Mouse (Mus musculus): ENCODE measurements around the gene Hrh2. TPM values are rescaled to one million over a fixed set of nuclear protein-coding genes. Genes with fewer than 3 reads are reported as not detected.

The Hrh2 gene
- polyA plus RNA-seq, 1 experiment from 2014 or later: 0.09 TPM

- DNase-seq (ENCODE audit: low spot score): no peak
- Histone ChIP-seq H3K4me1 (no peaks in the 10 kb centered on the region), H3K9me3 (no peaks in the 10 kb centered on the region), H3K27me3 (ENCODE audit: insufficient read depth, poor library complexity, severe bottlenecking) (peaks cover 10% of the 10 kb centered on the region; the same call in 1 of the 2 replicates), H3K27ac (no peak overlapping the region), H3K36me3 (no peaks in the 10 kb centered on the region), H3K4me3 (no peak overlapping the region)
- 65% methylated on average over 9 of the region's 9 CpGs for WGBS
Measured at GRCm38 (mm10) chr13:54206140-54206753, 14.3 kb downstream of the Hrh2 start.

DNA sequence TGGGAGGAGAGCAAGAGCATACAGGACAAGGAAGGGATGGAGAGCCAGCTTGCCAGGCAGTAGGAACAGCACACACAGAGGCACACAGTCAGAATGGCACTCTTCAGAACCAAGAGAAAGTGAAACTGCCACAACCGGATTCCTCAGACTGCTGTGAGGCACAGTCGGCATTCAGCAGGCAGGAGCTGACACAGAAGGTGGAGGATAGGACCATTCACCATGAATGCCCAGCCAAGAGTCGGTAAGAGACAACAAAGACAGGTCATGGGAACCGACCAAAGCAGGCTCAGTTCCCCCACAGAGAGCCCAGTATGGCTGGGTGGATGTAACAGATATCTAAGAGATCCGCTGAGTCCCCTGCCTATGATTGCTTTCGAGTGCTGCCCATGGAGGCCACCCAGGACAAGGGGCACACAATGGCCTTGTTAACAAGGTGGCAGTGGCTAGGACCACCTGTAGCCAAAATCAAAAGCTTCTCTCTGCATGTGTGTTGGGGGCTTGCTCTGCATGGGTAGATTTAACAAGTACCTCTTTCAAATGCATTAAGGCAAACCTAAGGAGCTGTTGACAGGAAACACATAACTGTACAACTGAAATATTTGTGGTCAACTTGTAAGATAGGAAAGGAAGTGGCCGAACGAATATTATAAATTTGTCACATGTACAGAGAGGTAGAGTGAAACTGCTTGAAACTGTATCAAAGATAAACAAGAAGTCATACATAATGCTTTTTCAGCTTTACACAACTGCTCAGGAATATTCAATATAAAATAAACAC lies 17.7 kb downstream of the Hrh2 start:
- no peak for DNase-seq (ENCODE audit: low spot score)
- whole genome bisulfite sequencing: 60% methylated on average over 8 of the region's 8 CpGs
- H3K4me3 ChIP-seq: no peak overlapping the region

DNA sequence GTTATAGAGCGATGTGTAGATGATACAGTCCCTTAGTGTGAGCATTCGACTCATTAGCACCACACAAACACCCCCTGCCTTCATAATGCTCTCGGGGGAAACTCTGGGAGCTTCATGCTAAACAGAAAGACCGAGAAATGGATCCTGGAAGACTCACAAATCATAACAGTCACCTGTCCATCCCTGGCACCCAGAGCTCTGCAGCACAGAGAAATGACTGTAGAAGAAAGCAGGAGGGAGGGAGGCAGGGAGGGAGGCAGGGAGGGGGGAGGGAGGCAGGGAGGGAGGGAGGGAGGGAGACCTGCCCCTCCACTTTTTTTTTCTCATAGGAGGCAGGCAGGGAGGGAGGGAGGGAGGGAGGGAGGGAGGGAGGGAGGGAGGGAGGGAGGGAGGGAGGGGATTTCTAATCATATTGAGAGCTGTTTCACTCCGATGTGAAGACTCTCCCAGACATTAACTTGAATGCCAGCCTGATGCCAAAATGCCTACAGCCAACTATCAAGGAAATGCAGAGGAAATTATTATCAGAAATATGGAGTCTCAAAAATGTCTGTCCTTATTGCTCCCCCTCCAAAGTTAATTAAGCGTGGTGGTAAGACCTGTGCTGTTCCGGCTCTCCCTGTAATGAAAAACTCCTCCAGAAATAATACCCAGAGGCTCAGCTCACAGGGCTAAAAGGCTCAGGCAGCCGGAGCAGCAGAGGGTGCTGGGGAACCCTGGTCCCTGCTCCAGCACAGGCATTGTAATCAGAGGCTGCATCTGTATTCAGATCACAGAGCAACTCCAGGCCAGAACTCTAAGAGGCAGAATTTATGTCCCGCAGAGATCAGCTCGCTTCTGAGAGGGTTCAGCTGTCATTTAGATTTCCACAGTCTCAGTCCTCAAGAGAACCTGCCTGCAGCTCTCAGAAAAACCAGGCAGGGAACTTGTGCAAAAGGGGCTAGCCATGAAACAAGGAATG lies 19.9 kb downstream of the Hrh2 start:
- no peaks in the 10 kb centered on the region for H3K4me1 ChIP-seq
- no peaks in the 10 kb centered on the region for H3K9me3 ChIP-seq
- no peak overlapping the region for H3K27ac ChIP-seq
- WGBS: 50% methylated on average over 10 of the region's 10 CpGs
- H3K36me3 ChIP-seq: no peaks in the 10 kb centered on the region
- no peak overlapping the region for H3K4me3 ChIP-seq
- DNase-seq (ENCODE audit: low spot score): no peak
- peaks cover 19% of the 10 kb centered on the region for H3K27me3 ChIP-seq (ENCODE audit: insufficient read depth, poor library complexity, severe bottlenecking)

More for the DNA sequence above, 17.7 kb downstream of the Hrh2 start:
- Histone ChIP-seq H3K4me1 (no peaks in the 10 kb centered on the region), H3K27ac (no peak overlapping the region), H3K9me3 (no peaks in the 10 kb centered on the region), H3K36me3 (no peaks in the 10 kb centered on the region), H3K27me3 (ENCODE audit: insufficient read depth, poor library complexity, severe bottlenecking) (peaks cover 10% of the 10 kb centered on the region; the same call in 1 of the 2 replicates)

GRCm38 (mm10) chr13:54212516-54212915 lies 20.6 kb downstream of the Hrh2 start:
- DNase-seq (ENCODE audit: low spot score): no peak
- no peaks in the 10 kb centered on the region for H3K4me1 ChIP-seq
- H3K9me3 ChIP-seq: no peaks in the 10 kb centered on the region
- H3K36me3 ChIP-seq: no peaks in the 10 kb centered on the region
- H3K27ac ChIP-seq: no peak overlapping the region
- WGBS: 72% methylated on average over 5 of the region's 5 CpGs
- H3K27me3 ChIP-seq (ENCODE audit: insufficient read depth, poor library complexity, severe bottlenecking): peaks cover 22% of the 10 kb centered on the region
- no peak overlapping the region for H3K4me3 ChIP-seq

DNA sequence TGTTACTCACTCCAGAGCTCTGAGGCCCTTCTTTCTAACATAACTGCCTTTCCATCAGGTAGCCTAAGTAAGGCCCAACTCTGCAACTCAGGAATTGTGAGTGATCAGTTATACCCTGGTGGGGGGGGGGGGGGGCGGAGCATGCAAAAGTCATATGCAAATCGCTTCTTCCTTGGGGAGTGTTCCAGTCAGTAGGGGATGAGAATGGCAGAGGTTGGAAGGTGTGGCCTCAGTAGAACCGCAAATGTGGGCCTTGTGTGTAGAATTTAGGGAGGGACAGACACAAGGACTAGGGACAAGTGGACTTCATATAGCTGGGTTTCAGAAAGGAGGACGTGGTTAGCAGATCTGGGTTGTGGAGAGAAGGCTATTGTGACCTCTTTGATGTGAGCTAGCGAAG lies 23.3 kb downstream of the Hrh2 start:
- no peaks in the 10 kb centered on the region for H3K9me3 ChIP-seq
- no peak for DNase-seq (ENCODE audit: low spot score)
- no peak overlapping the region for H3K27ac ChIP-seq
- no peaks in the 10 kb centered on the region for H3K36me3 ChIP-seq
- WGBS: 65% methylated on average over 5 of the region's 5 CpGs
- H3K4me1 ChIP-seq: no peaks in the 10 kb centered on the region
- H3K4me3 ChIP-seq: no peak overlapping the region
- peaks cover 28% of the 10 kb centered on the region for H3K27me3 ChIP-seq (ENCODE audit: insufficient read depth, poor library complexity, severe bottlenecking)

DNA sequence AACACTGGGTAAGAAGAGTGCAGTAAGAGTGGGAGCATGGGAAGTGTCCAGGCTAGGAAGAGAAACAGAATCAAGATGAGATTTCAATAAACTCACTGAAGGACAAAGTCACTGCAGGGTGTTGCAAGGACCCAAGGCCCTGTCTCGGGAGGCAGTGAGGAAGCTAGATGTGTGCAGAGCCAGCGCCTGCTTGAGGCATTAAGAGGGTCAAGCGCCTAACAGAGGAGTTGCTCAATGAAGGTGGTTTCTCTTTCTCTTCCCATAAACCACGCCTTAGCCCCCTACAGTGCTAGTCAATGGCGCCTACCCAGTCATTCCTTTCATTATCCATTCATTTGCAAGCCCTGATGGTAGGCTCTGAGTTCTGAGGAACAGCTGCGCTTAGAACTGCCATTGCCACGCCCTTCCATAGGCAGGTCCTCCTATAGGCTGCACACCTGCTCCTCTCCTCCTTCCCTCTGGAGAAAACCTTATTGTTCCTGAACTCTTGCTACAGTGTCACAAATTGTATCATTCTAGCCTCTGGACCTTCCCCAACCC lies 23.9 kb downstream of the Hrh2 start:
- Histone ChIP-seq H3K9me3 (no peaks in the 10 kb centered on the region), H3K4me3 (no peak overlapping the region), H3K4me1 (no peaks in the 10 kb centered on the region), H3K27me3 (ENCODE audit: insufficient read depth, poor library complexity, severe bottlenecking) (peaks cover 27% of the 10 kb centered on the region), H3K27ac (no peak overlapping the region), H3K36me3 (no peaks in the 10 kb centered on the region)
- DNase-seq (ENCODE audit: low spot score): no peak
- 52% methylated on average over 7 of the region's 7 CpGs for WGBS

- no peak overlapping the region for H3K27ac ChIP-seq
- H3K27me3 ChIP-seq (ENCODE audit: insufficient read depth, poor library complexity, severe bottlenecking): peaks cover 24% of the 10 kb centered on the region
- 0 out of 2 replicates have a peak, but pooled peaks cover 5% of the 10 kb centered on the region for H3K4me1 ChIP-seq
- H3K36me3 ChIP-seq: no peaks in the 10 kb centered on the region
- 48% methylated on average over 1 of the region's 1 CpGs for WGBS
- no peaks in the 10 kb centered on the region for H3K9me3 ChIP-seq
- H3K4me3 ChIP-seq: no peak overlapping the region
- no peak for DNase-seq (ENCODE audit: low spot score)
Measured at GRCm38 (mm10) chr13:54218341-54218740, 26.4 kb downstream of the Hrh2 start.

DNA sequence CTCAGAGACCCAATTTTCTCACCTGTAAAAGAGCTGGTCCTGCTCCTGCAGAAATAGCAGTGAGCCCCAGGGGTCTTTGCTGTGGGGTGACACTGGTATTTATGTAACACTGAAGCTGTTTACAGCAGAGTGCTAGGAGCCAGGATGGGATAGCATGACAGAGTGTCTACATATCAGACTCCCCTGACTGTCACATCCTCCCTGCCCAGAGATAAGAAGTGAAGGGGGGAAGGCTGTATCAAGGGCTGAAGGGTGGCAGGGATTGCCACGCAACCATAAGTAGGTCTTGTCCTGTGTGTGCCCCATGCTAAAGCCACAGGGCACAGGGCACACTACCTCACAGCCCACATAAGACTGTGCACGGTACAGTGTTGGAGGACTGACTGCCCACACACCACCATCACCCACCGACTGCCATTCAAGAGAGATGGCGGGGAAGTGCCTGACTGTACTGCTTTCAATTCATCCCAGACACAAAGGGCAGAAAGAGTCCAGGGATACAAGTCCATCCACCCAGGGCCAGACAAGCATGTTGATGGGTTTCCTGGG lies 29.8 kb downstream of the Hrh2 start:
- WGBS: 62% methylated on average over 4 of the region's 4 CpGs
- no peaks in the 10 kb centered on the region for H3K9me3 ChIP-seq
- H3K27me3 ChIP-seq (ENCODE audit: insufficient read depth, poor library complexity, severe bottlenecking): peaks cover 18% of the 10 kb centered on the region
- no peaks in the 10 kb centered on the region for H3K36me3 ChIP-seq
- peaks cover 12% of the 10 kb centered on the region; the same call in 1 of the 2 replicates for H3K4me1 ChIP-seq
- DNase-seq (ENCODE audit: low spot score): no peak
- no peak overlapping the region for H3K4me3 ChIP-seq
- H3K27ac ChIP-seq: no peak overlapping the region

DNA sequence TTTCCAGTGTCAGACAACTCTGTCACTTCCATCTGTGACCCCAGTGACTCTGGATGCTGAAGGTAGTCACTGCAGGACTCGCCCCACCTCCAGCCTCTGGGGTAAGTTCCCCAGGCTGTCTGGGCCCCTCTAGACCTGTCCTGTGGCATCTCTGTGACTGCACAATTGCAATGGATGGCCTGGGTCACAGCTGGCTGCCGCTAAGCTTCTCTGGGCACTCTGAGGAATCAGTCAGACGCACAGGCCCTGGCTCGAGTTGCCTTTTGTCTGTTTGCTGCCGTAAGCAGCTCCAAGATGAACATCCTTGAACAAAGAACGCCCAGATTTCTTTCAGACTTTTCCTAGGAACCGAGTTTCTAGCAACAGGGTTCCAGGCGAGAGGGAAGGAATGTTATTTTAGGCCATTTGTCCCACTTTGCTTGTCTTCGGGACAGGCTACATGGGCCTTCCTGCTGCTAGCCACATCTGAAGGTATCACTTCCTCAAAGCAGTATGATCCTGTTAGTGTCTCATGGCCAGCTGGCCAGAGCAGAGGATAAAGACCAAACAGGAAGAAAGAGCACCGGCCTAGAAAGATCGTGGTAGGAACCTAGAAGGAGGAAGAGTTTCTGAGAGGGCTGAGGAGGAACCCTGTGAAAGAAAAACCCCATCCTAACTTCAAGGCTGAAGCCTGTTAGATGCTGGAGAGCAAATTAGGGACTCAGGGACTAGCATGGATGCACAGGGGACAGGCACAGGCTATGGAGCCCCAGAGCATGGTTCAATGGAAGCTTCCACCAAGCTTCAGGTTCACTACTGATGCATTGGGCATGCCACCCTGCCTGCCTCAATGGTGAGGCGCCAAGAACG lies 31.2 kb downstream of the Hrh2 start:
- Histone ChIP-seq H3K27me3 (ENCODE audit: insufficient read depth, poor library complexity, severe bottlenecking) (peaks cover 15% of the 10 kb centered on the region), H3K4me3 (no peak overlapping the region), H3K36me3 (no peaks in the 10 kb centered on the region), H3K27ac (no peak overlapping the region), H3K9me3 (no peaks in the 10 kb centered on the region), H3K4me1 (peaks cover 12% of the 10 kb centered on the region; the same call in 1 of the 2 replicates)
- no peak for DNase-seq (ENCODE audit: low spot score)
- 49% methylated on average over 13 of the region's 13 CpGs for WGBS

DNA sequence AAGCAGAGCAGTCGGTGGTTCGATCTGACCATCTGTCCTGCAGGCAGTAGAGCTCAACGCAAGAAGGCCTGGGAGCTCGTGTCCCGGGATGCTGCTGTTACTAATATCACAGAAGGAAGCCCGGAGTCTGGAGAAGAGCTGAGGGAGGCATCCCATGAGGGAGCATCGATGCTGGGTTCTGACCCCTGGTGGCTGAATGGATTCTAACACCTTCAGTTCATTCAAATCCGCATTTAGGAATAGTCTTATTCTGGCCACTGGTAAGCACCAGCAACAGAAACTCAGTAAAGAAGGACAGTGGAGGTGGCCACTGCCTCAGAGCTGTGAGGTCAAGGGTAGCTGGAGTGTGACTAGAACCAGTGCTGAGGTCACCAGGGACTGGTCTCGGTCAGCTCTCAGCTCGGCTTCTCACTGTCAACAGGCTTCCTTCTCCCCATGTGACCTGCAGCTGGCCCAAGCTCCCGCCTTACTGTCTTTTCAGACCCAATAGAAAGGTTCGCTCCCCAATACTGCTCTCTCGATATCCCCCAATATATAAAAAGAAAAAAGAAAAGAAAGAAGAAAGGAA lies 36.1 kb downstream of the Hrh2 start:
- H3K9me3 ChIP-seq: no peaks in the 10 kb centered on the region
- 23% methylated on average over 13 of the region's 13 CpGs for WGBS
- no peak overlapping the region for H3K27ac ChIP-seq
- H3K27me3 ChIP-seq (ENCODE audit: insufficient read depth, poor library complexity, severe bottlenecking): peaks cover 3% of the 10 kb centered on the region; the same call in 1 of the 2 replicates
- H3K4me3 ChIP-seq: no peak overlapping the region
- peaks cover 11% of the 10 kb centered on the region for H3K4me1 ChIP-seq
- DNase-seq (ENCODE audit: low spot score): no peak
- H3K36me3 ChIP-seq: no peaks in the 10 kb centered on the region

GRCm38 (mm10) chr13:54230081-54230480 lies 38.2 kb downstream of the Hrh2 start:
- Histone ChIP-seq H3K36me3 (no peaks in the 10 kb centered on the region), H3K27me3 (ENCODE audit: insufficient read depth, poor library complexity, severe bottlenecking) (peaks cover 6% of the 10 kb centered on the region; the same call in 1 of the 2 replicates), H3K4me1 (peaks cover 10% of the 10 kb centered on the region), H3K4me3 (no peak overlapping the region), H3K27ac (no peak overlapping the region), H3K9me3 (no peaks in the 10 kb centered on the region)
- 85% methylated on average over 6 of the region's 6 CpGs for WGBS
- no peak for DNase-seq (ENCODE audit: low spot score)

Data from heart, embryonic 10.5 days (tissue).